Mouse (Mus musculus) MEL (cell line): ENCODE results near the gene C1ql4.

Source experiments
- CHD1 ChIP-seq: IDR thresholded peaks from 2 replicates; pipeline ENCODE4 v1.6.1; 2012; ENCODE audit warnings: low read depth, mild to moderate bottlenecking, inconsistent platforms, low read length, improper control_type of control experiment
- CTCF ChIP-seq, 3 experiments: IDR thresholded peaks in 2 of 3; conservative IDR thresholded peaks in 1 of 3; 2 replicates each; pipeline ENCODE4 v1.5.1; 2011 to 2012; ENCODE audit warnings: low read length in 3 of 3, low read depth in 2 of 3, mild to moderate bottlenecking in 2 of 3, improper control_type of control experiment in 1 of 3, inconsistent platforms in 1 of 3, mixed read lengths in 1 of 3, moderate library complexity in 1 of 3; ENCODE audit not compliant: control insufficient read depth in 1 of 3, insufficient read depth in 1 of 3, poor library complexity in 1 of 3, severe bottlenecking in 1 of 3
- E2F4 ChIP-seq: IDR thresholded peaks from 2 replicates; pipeline ENCODE4 v1.6.1; 2011; ENCODE audit warnings: low read depth, low read length, improper control_type of control experiment, borderline replicate concordance
- GATA1 ChIP-seq: IDR thresholded peaks from 2 replicates; pipeline ENCODE4 v1.6.1; 2011; ENCODE audit warnings: low read depth, low read length, improper control_type of control experiment
- JUND ChIP-seq: IDR thresholded peaks from 2 replicates; pipeline ENCODE4 v1.6.1; 2011; ENCODE audit warnings: low read depth, mild to moderate bottlenecking, improper control_type of control experiment, low read length
- MXI1 ChIP-seq: IDR thresholded peaks from 2 replicates; pipeline ENCODE4 v1.6.1; 2011; ENCODE audit warnings: mild to moderate bottlenecking, low read depth, low read length, improper control_type of control experiment
- POLR2A ChIP-seq, 2 experiments: IDR thresholded peaks; 2 replicates each; pipeline ENCODE4 v1.6.1; 2011 to 2012; ENCODE audit warnings: low read length in 2 of 2, mild to moderate bottlenecking in 2 of 2, control low read depth in 1 of 2, improper control_type of control experiment in 1 of 2, low read depth in 1 of 2, moderate library complexity in 1 of 2; ENCODE audit not compliant: control insufficient read depth in 1 of 2, insufficient read depth in 1 of 2, poor library complexity in 1 of 2
- POLR2AphosphoS2 ChIP-seq: IDR thresholded peaks from 2 replicates; pipeline ENCODE4 v1.6.1; 2011; ENCODE audit warnings: low read length, improper control_type of control experiment
- SIN3A ChIP-seq: IDR thresholded peaks from 2 replicates; pipeline ENCODE4 v1.6.1; 2012; ENCODE audit warnings: low read length, improper control_type of control experiment, inconsistent platforms
- TAL1 ChIP-seq: IDR thresholded peaks from 2 replicates; pipeline ENCODE4 v1.6.1; 2012; ENCODE audit warnings: mild to moderate bottlenecking, inconsistent platforms, low read length, moderate library complexity, mixed read lengths
- TCF12 ChIP-seq: IDR thresholded peaks from 2 replicates; pipeline ENCODE4 v1.6.1; 2014; ENCODE audit warnings: low read depth, mild to moderate bottlenecking, inconsistent platforms, low read length, improper control_type of control experiment, moderate library complexity
- ZKSCAN1 ChIP-seq: IDR thresholded peaks from 2 replicates; pipeline ENCODE4 v1.6.1; 2012; ENCODE audit warnings: low read depth, mild to moderate bottlenecking, inconsistent platforms, low read length, improper control_type of control experiment, moderate library complexity
- ZMIZ1 ChIP-seq: IDR thresholded peaks from 2 replicates; pipeline ENCODE4 v1.6.1; 2012; ENCODE audit warnings: low read depth, mild to moderate bottlenecking, inconsistent platforms, low read length, improper control_type of control experiment, moderate library complexity

- peak; percentile 55 to 80 (median 72) for TF ChIP-seq CTCF (IDR thresholded peaks at IDR 0.05 in 2 of 3, conservative IDR thresholded peaks at IDR 0.05 in 1 of 3; ENCODE audit: control insufficient read depth in 1 of 3, insufficient read depth in 1 of 3, low read depth in 2 of 3, low read length in 3 of 3, poor library complexity in 1 of 3, severe bottlenecking in 1 of 3)
- TF ChIP-seq CHD1, result no peak
- peak; percentile 76 for TF ChIP-seq GATA1
- peak; percentile 89 for TF ChIP-seq SIN3A
- TF ChIP-seq ZKSCAN1, result no peak
- no peak for TF ChIP-seq POLR2A (IDR thresholded peaks at IDR 0.05; ENCODE audit: control insufficient read depth in 1 of 2, insufficient read depth in 1 of 2, low read depth in 1 of 2, low read length in 2 of 2, poor library complexity in 1 of 2)
- TF ChIP-seq JUND, result no peak
- TF ChIP-seq POLR2AphosphoS2, result no peak
- TF ChIP-seq TAL1, result no peak
- no peak for TF ChIP-seq E2F4
- peak; percentile 91 for TF ChIP-seq MXI1
- TF ChIP-seq TCF12, result peak; percentile 48
- no peak for TF ChIP-seq ZMIZ1
Measured at GRCm38 (mm10) chr15:99039996-99040919, 47.4 kb downstream of the C1ql4 start.
